Mouse (Mus musculus) forebrain, embryonic 16.5 days (tissue): Measurements from ENCODE around the gene Ndufa13. TPM values are rescaled to one million over a fixed set of nuclear protein-coding genes. Genes with fewer than 3 reads are reported as not detected.
A peak's percentile ranks its signal among the peaks of the same experiment; 100 is the strongest.

Source experiments
- ATAC-seq: fragments of 200-750 bp; cut with Nextera tagmentation; 2 replicates; pipeline ENCODE4 v1.8.0; 2017; ENCODE audit warnings: mild to moderate bottlenecking, moderate library complexity
- H3K27ac ChIP-seq: fragments of 300-500 bp; sonication (generic); 2 replicates; pipeline ENCODE4 v1.5.1; 2014; ENCODE audit warnings: low read length, control low read depth
- H3K27me3 ChIP-seq: fragments of 300-500 bp; sonication (generic); replicated peaks from 2 replicates; pipeline ENCODE4 v1.6.1; 2014; ENCODE audit warnings: low read length; ENCODE audit not compliant: control insufficient read depth, insufficient read depth
- H3K36me3 ChIP-seq: fragments of 300-500 bp; sonication (generic); 2 replicates; pipeline ENCODE4 v1.6.1; 2014; ENCODE audit not compliant: control insufficient read depth, insufficient read depth
- H3K4me1 ChIP-seq: fragments of 300-500 bp; sonication (generic); replicated peaks from 2 replicates; pipeline ENCODE4 v1.6.1; 2014; ENCODE audit warnings: low read length; ENCODE audit not compliant: control insufficient read depth, insufficient read depth
- H3K4me2 ChIP-seq: fragments of 300-500 bp; sonication (generic); 2 replicates; pipeline ENCODE4 v1.6.1; 2014; ENCODE audit warnings: mild to moderate bottlenecking, low read length, control low read depth
- H3K4me3 ChIP-seq: fragments of 300-500 bp; sonication (generic); replicated peaks from 2 replicates; pipeline ENCODE4 v1.5.1; 2014; ENCODE audit warnings: mild to moderate bottlenecking, low read length, control low read depth
- H3K9ac ChIP-seq: fragments of 300-500 bp; sonication (generic); replicated peaks from 2 replicates; pipeline ENCODE4 v1.6.1; 2014; ENCODE audit warnings: low read depth, low read length, control low read depth
- H3K9me3 ChIP-seq: fragments of 300-500 bp; sonication (generic); 2 replicates; pipeline ENCODE4 v1.6.1; 2016; ENCODE audit warnings: low read length; ENCODE audit not compliant: control insufficient read depth
- WGBS: fragments of 180-500 bp; shearing (Covaris S2); extraction: QIAGEN DNeasy Blood & Tissue Kit; methylation state at CpG from one replicate; pipeline ENCODE4 v1.1.7; 2014; 5-methylcytosine and 5-hydroxymethylcytosine counted together
- polyA plus RNA-seq: library from polyadenylated mRNA; unstranded; fragments of >200 nt; fragmentation: Nextera tagmentation; extraction: Ambion mirVana; gene quantifications from 2 replicates; pipeline ENCODE4 v1.2.1, GENCODE M21; 2015

Gene Ndufa13
- polyA plus RNA-seq, 1 experiment from 2014 or later = 144 TPM

- no peak overlapping the region for H3K27ac ChIP-seq
- H3K36me3 ChIP-seq = peaks cover 26% of the 10 kb centered on the region
- 88% methylated on average over 12 of the region's 12 CpGs for WGBS
Measured at GRCm38 (mm10) chr8:69912478-69913074, 10.2 kb upstream of the Ndufa13 start.

GRCm38 (mm10) chr8:69911917-69912316, 9.6 kb upstream of the Ndufa13 start:
- no peak overlapping the region for H3K27ac ChIP-seq
- 94% methylated on average over 13 of the region's 13 CpGs for WGBS
- H3K4me1 ChIP-seq = no peaks in the 10 kb centered on the region
- H3K36me3 ChIP-seq = peaks cover 26% of the 10 kb centered on the region
- ATAC-seq = no peak
- no peak overlapping the region for H3K9ac ChIP-seq
- H3K9me3 ChIP-seq = no peaks in the 10 kb centered on the region
- H3K27me3 ChIP-seq = no peaks in the 10 kb centered on the region
- no peak overlapping the region for H3K4me3 ChIP-seq
- no peak overlapping the region for H3K4me2 ChIP-seq

More at GRCm38 (mm10) chr8:69912478-69913074, 10.2 kb upstream of the Ndufa13 start:
- no peak for ATAC-seq
- H3K9me3 ChIP-seq = no peaks in the 10 kb centered on the region
- H3K4me2 ChIP-seq = no peak overlapping the region
- no peaks in the 10 kb centered on the region for H3K27me3 ChIP-seq
- no peak overlapping the region for H3K9ac ChIP-seq
- no peaks in the 10 kb centered on the region for H3K4me1 ChIP-seq
- no peak overlapping the region for H3K4me3 ChIP-seq

GRCm38 (mm10) chr8:69907106-69907505, 4.7 kb upstream of the Ndufa13 start:
- no peaks in the 10 kb centered on the region for H3K9me3 ChIP-seq
- no peak overlapping the region for H3K4me3 ChIP-seq
- no peak overlapping the region for H3K9ac ChIP-seq
- H3K4me2 ChIP-seq = no peak overlapping the region
- H3K27ac ChIP-seq = no peak overlapping the region
- WGBS = 80% methylated on average over 2 of the region's 2 CpGs
- H3K4me1 ChIP-seq = peaks cover 9% of the 10 kb centered on the region
- H3K36me3 ChIP-seq = peaks cover 11% of the 10 kb centered on the region; the same call in 1 of the 2 replicates
- no peaks in the 10 kb centered on the region for H3K27me3 ChIP-seq
- no peak for ATAC-seq

GRCm38 (mm10) chr8:69906260-69906659, 3.9 kb upstream of the Ndufa13 start:
- no peak overlapping the region for H3K27ac ChIP-seq
- no peaks in the 10 kb centered on the region for H3K9me3 ChIP-seq
- H3K36me3 ChIP-seq = peaks cover 11% of the 10 kb centered on the region; the same call in 1 of the 2 replicates
- no peak overlapping the region for H3K4me2 ChIP-seq
- no peaks in the 10 kb centered on the region for H3K27me3 ChIP-seq
- no peak for ATAC-seq
- H3K4me3 ChIP-seq = no peak overlapping the region
- H3K4me1 ChIP-seq = peaks cover 14% of the 10 kb centered on the region
- 89% methylated on average over 2 of the region's 2 CpGs for WGBS
- no peak overlapping the region for H3K9ac ChIP-seq

- Histone ChIP-seq H3K4me3 (no peak overlapping the region), H3K4me2 (no peak overlapping the region)
Measured at GRCm38 (mm10) chr8:69904096-69904495, 1.7 kb upstream of the Ndufa13 start.

GRCm38 (mm10) chr8:69903063-69903542, 745 bp upstream of the Ndufa13 start:
- peak; percentile 88 for ATAC-seq
- Histone ChIP-seq H3K4me1 (peaks cover 26% of the 10 kb centered on the region), H3K36me3 (peaks cover 3% of the 10 kb centered on the region; the same call in 1 of the 2 replicates), H3K9me3 (no peaks in the 10 kb centered on the region), H3K27me3 (no peaks in the 10 kb centered on the region), H3K4me3 (peak overlapping the region; percentile 86), H3K27ac (peak overlapping the region; percentile 87), H3K4me2 (peak overlapping the region; percentile 98), H3K9ac (peak overlapping the region; percentile 67)
- under 1% methylated on average over 45 of the region's 45 CpGs for WGBS

More at GRCm38 (mm10) chr8:69904096-69904495, 1.7 kb upstream of the Ndufa13 start:
- Histone ChIP-seq H3K27ac (no peak overlapping the region), H3K4me1 (peaks cover 26% of the 10 kb centered on the region), H3K9ac (no peak overlapping the region), H3K9me3 (no peaks in the 10 kb centered on the region), H3K36me3 (peaks cover 4% of the 10 kb centered on the region; the same call in 1 of the 2 replicates), H3K27me3 (no peaks in the 10 kb centered on the region)
- ATAC-seq = no peak
- WGBS = 80% methylated on average over 8 of the region's 8 CpGs

- peaks cover 31% of the 10 kb centered on the region for H3K4me1 ChIP-seq
Measured at GRCm38 (mm10) chr8:69901484-69902162, 735 bp downstream of the Ndufa13 start.

GRCm38 (mm10) chr8:69900895-69901451, 1.4 kb downstream of the Ndufa13 start:
- no peaks in the 10 kb centered on the region for H3K36me3 ChIP-seq
- peak overlapping the region; percentile 86 for H3K4me3 ChIP-seq
- peaks cover 31% of the 10 kb centered on the region for H3K4me1 ChIP-seq
- H3K27ac ChIP-seq = peak overlapping the region; percentile 85
- H3K4me2 ChIP-seq = peak overlapping the region; percentile 98
- H3K27me3 ChIP-seq = no peaks in the 10 kb centered on the region
- H3K9me3 ChIP-seq = no peaks in the 10 kb centered on the region
- no peak; the same call in 1 of the 2 replicates for ATAC-seq
- peak overlapping the region; percentile 80 for H3K9ac ChIP-seq
- WGBS = 18% methylated on average over 12 of the region's 12 CpGs

More at GRCm38 (mm10) chr8:69901484-69902162, 735 bp downstream of the Ndufa13 start:
- Histone ChIP-seq H3K4me3 (peak overlapping the region; percentile 86), H3K36me3 (no peaks in the 10 kb centered on the region), H3K4me2 (peak overlapping the region; percentile 98), H3K9me3 (no peaks in the 10 kb centered on the region), H3K27ac (peak overlapping the region; percentile 88), H3K27me3 (no peaks in the 10 kb centered on the region), H3K9ac (peak overlapping the region; percentile 80)
- ATAC-seq = peak; percentile 67
- WGBS = 2% methylated on average over 41 of the region's 41 CpGs

GRCm38 (mm10) chr8:69899876-69900275, 2.5 kb downstream of the Ndufa13 start:
- no peak overlapping the region for H3K9ac ChIP-seq
- H3K36me3 ChIP-seq = no peaks in the 10 kb centered on the region
- no peak overlapping the region for H3K27ac ChIP-seq
- 94% methylated on average over 2 of the region's 2 CpGs for WGBS
- ATAC-seq = no peak
- H3K27me3 ChIP-seq = no peaks in the 10 kb centered on the region
- H3K4me1 ChIP-seq = peaks cover 31% of the 10 kb centered on the region
- no peak overlapping the region for H3K4me3 ChIP-seq
- no peak overlapping the region; the same call in none of the 2 replicates for H3K4me2 ChIP-seq
- no peaks in the 10 kb centered on the region for H3K9me3 ChIP-seq
